Mouse (Mus musculus): ENCODE measurements at regions not wholly inside any gene's neighbourhood (a gene's known extent, or its start where the extent isn't known, plus 50 kb on each side); places are given as distances from the start of the nearest gene placed in this dataset.

DNA sequence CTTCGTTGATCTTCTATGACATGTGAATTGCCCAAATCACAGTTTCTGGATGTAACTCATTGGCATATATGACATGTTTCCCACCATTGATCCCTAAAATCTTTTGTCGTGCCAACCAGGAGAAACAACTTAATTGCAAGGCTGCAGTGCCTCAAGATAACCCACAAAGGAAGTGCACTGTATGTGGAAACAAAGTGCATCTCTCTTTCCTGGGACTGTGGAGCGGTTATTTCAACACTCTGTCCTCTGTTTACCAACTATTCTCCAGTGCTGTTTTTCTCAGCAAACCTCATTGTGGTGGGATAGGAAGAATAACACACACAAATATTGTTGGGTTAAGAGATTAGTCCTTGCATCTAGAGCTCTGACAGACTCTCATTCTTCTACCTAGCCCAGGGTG, 119.8 kb upstream of the Ankrd55 start:
- DNase-seq (ENCODE audit: low read depth, low spot score), result no peak

GRCm38 (mm10) chr13:112170872-112171271, 117.4 kb upstream of the Ankrd55 start:
- DNase-seq (ENCODE audit: low read depth, low spot score), result no peak

- no peak for DNase-seq (ENCODE audit: low read depth, low spot score)
Measured at GRCm38 (mm10) chr13:112171940-112172715, 116.1 kb upstream of the Ankrd55 start.

DNA sequence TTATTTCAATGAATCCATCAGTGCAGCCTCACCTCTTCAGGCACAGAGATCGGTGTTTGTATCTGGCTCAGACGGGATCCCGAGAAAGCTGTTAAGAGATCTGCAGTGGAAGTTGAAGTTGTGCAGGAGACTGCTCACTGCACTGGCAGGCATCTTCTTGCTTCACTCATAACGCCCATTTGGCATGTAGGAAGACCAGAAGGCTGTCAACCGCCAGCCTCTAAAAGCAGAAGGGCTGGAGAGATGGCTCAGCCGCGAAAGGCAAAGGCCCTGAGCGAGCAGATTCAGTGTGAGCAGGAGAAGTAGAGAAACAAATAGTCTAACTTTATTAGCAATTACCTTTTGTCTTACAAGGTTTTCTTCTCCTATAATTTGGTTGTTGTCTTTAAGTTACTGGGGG, 114.3 kb upstream of the Ankrd55 start:
- DNase-seq (ENCODE audit: low read depth, low spot score), result no peak

DNA sequence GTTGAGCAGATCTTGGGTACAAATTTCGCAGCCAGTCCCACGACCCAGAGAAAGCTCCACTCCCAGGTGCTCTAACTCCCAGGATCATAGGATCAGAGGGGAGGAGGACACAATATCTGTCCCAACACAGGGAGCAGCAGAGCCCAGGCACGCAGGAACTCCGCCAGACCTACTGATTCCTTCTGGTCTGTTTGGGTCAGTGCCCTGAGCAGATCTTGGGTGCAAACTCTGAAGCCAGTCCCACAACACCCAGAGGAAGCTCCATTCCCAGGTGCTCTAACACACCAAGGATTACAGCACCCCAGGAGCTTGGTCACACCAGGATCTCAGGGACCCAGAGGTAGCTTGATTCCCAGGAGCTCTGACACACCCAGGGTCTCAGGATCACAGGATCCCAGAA, 110.2 kb upstream of the Ankrd55 start:
- DNase-seq (ENCODE audit: low read depth, low spot score), result no peak

DNA sequence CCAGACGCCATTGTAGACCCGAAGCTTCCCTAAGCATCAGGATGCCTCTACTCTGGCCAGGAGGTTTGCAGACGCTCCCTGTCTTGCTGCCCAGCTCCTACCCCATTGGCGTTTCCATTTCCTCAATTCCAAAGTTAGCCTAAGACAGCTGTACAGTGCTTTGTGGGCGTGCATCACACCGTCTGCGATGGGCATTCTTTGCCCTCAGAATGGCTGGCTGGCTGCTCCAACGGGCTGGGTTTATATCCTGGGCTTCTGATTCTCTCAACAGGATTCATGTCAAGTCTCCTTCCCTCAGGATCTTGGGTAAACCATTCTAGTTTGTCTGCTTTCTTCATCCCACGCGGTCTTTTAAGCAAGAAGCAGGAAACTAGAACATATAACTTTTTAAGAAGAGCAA, 104.3 kb upstream of the Ankrd55 start:
- DNase-seq (ENCODE audit: low read depth, low spot score), result no peak

- no peak for DNase-seq (ENCODE audit: low read depth, low spot score)
Measured at GRCm38 (mm10) chr13:112185116-112185515, 103.1 kb upstream of the Ankrd55 start.

GRCm38 (mm10) chr13:112187226-112187625, 101.0 kb upstream of the Ankrd55 start:
- no peak for DNase-seq (ENCODE audit: low read depth, low spot score)

- no peak for DNase-seq (ENCODE audit: low read depth, low spot score)
Measured at GRCm38 (mm10) chr13:112188313-112188712, 99.9 kb upstream of the Ankrd55 start.

- DNase-seq (ENCODE audit: low read depth, low spot score), result no peak
Measured at GRCm38 (mm10) chr13:112188741-112189476, 99.3 kb upstream of the Ankrd55 start.

DNA sequence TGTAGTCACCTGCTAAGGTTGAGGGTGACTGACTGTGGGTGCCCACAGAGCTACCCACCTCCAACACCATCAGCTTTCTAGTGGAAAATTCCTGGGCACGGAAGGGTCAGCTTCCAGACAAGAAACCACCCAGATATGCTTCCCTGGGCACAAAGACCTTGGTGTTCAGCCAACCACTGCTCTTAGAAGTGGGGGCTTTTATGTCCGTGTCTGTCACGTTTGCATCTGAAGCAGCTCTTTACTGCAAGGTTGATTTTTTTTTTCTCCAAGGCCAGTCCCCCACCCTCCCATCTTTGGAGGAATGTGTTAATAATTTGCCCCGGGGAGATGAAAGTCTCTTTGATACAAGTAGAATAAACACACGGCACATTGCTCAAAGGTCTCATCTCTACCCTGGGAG, 98.6 kb upstream of the Ankrd55 start:
- DNase-seq (ENCODE audit: low read depth, low spot score), result no peak

GRCm38 (mm10) chr13:112192192-112192905, 95.9 kb upstream of the Ankrd55 start:
- DNase-seq (ENCODE audit: low read depth, low spot score), result no peak

DNA sequence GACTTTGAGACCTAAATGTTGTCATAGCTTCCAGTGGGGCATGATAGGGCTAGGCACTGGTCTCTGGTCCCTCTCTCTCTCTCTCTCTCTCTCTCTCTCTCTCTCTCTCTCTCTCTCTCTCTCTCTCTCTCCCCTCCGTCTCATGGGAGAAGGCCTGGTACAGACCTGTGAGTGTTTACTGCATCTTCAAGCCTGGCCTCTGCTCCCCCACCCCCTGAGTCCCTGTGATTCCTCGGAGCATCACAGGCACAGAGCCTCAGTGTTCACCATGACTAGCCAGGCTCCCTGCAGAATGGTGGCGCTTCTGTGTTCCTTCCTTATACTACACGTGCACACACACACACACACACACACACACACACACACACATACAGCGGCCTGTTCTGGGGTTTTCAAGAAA, 94.6 kb upstream of the Ankrd55 start:
- DNase-seq (ENCODE audit: low read depth, low spot score), result no peak

DNA sequence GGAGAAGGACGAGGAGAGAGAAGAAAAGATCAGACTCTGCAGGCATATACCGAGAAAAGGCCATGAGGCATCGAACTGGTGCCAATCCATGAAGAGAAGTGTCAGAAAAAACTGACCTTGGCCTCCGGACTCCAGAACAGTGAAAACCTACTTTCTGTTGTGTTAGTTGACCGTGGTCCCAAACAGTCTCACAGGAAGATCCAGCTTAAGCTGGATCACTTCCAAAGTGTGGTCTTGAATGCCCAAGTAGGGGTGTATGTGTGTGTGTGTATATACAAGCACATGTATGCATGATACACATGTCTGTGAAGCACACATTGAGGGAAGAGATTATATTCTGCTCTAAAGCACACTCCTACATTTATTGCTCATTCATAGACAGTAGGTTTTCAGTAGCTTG, 93.3 kb upstream of the Ankrd55 start:
- no peak for DNase-seq (ENCODE audit: low read depth, low spot score)

- DNase-seq (ENCODE audit: low read depth, low spot score), result no peak
Measured at GRCm38 (mm10) chr13:112196789-112197188, 91.5 kb upstream of the Ankrd55 start.

DNA sequence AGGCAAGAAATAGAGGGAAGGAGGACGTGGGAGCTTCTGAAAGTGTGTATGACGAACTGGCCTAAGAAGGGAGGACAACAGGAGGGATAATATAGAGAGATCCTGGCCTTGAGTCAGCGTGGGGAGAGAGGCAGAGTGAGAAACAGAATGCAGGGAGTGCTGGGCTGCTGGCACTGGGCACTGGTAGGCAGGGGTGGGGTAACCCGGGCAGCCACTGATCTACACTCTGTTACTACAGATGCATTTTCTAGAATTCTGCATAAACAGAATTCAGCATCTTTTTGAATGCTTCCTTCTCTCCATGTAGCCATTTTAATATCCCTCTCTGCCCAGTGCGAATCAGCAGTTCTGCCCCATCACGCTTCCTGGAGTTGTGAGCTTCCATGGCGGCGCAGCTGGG, 84.5 kb upstream of the Ankrd55 start:
- DNase-seq (ENCODE audit: low read depth, low spot score), result no peak

GRCm38 (mm10) chr13:112204204-112204603, 84.0 kb upstream of the Ankrd55 start:
- DNase-seq (ENCODE audit: low read depth, low spot score), result no peak

GRCm38 (mm10) chr13:112204813-112205212, 83.4 kb upstream of the Ankrd55 start:
- DNase-seq (ENCODE audit: low read depth, low spot score), result no peak

GRCm38 (mm10) chr13:112207617-112208235, 80.5 kb upstream of the Ankrd55 start:
- no peak for DNase-seq (ENCODE audit: low read depth, low spot score)

DNA sequence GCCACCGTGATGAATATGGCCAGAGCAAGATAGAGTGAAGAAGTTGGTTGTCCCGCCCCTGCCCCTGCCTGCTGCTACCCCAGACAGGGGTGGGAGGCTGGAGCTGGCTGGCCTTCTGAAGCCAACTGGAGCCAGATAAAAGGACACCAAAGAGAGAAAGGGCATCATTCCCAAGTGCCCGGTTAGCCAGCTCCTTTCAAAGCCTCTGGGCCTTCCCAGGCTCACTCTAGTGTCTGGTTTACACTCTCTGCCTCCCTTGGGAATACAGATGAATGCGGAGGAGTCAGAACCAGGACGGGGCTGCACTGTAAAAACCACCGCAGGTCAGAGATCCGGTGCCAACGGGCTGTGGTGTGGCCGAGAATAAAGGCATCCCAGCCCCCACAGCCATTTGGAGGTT, 76.4 kb upstream of the Ankrd55 start:
- DNase-seq (ENCODE audit: low read depth, low spot score), result no peak

GRCm38 (mm10) chr13:112212391-112212790, 75.9 kb upstream of the Ankrd55 start:
- no peak for DNase-seq (ENCODE audit: low read depth, low spot score)

DNA sequence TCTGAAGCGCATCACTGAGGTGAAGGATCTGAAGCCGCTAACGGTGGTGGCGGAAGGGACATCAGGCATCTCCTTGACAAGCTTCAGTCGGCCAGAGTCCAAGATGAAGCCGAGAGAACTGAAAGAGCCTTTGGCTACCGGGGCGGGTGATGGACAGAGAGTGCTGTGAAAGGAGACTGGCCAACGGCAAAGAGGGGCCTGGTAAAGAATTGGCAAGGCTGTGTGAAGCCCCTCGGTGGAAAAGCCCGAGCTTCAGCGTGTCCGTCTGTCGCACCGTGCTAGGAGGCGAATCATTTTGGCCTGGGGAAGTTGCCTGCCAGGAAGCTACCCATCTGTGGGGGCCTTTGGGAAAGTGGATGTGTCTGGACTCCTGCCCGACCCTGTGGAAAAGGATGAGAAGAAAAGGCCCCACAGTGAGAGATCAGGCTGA, 74.6 kb upstream of the Ankrd55 start:
- DNase-seq (ENCODE audit: low read depth, low spot score), result no peak
